Mouse (Mus musculus): Measurements from ENCODE around the gene Nfasc. TPM values are rescaled to one million over a fixed set of nuclear protein-coding genes. Genes with fewer than 3 reads are reported as not detected.

Nfasc gene
- total and polyA plus RNA-seq, 2 experiments from 2014 or later, result 32.7 to 59.2 TPM

GRCm38 (mm10) chr1:132703467-132703866, 38.1 kb downstream of the Nfasc start:
- WGBS, result 27% methylated on average over 5 of the region's 5 CpGs
- Histone ChIP-seq H3K4me2 (ENCODE audit: low read depth, low read length, poor library complexity, severe bottlenecking) (no peak overlapping the region), H3K9ac (replicated peaks; ENCODE audit: low read length, poor library complexity, severe bottlenecking) (no peak overlapping the region), H3K4me1 (ENCODE audit: insufficient read depth, low read length) (peaks cover 5% of the 10 kb centered on the region; the same call in 1 of the 2 replicates), H3K27ac (ENCODE audit: low read depth, low read length) (no peak overlapping the region), H3K9me3 (ENCODE audit: low read length) (no peaks in the 10 kb centered on the region), H3K36me3 (ENCODE audit: insufficient read depth, low read length) (no peaks in the 10 kb centered on the region), H3K4me3 (ENCODE audit: low read depth, low read length) (no peak overlapping the region), H3K27me3 (ENCODE audit: insufficient read depth, low read length) (no peaks in the 10 kb centered on the region)
- ATAC-seq (ENCODE audit: low FRiP score) (no peak), DNase-seq (ENCODE audit: low spot score) (no peak)
- TF ChIP-seq CTCF (IDR thresholded peaks at IDR 0.05), result no peak

DNA sequence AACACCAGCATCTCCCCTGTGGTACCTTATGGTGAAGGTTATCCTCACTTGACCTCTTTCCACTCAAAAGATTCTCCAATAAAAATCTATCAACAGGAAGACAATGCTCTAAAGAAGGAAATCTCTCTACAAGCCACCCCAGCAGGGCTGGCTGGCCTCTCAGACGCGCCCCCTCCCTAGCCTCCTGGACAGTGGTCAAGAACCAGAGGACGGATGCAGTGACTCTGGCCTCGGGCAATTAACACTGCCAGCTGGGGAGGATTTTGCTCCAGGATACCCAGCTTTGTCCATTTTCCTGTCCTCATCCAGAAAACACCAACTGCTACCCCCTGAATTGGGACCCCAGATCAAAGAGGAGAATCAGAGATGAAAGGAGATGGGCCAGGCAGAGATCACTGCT, 44.7 kb downstream of the Nfasc start:
- H3K4me2 ChIP-seq (ENCODE audit: low read depth, low read length, poor library complexity, severe bottlenecking), result no peak overlapping the region
- H3K4me3 ChIP-seq (ENCODE audit: low read depth, low read length), result no peak overlapping the region
- H3K4me1 ChIP-seq (ENCODE audit: insufficient read depth, low read length), result peaks cover 7% of the 10 kb centered on the region; the same call in 1 of the 2 replicates
- ATAC-seq (ENCODE audit: low FRiP score) (no peak), DNase-seq (ENCODE audit: low spot score) (no peak)
- no peak overlapping the region for H3K27ac ChIP-seq (ENCODE audit: low read depth, low read length)
- no peak overlapping the region for H3K9ac ChIP-seq (replicated peaks; ENCODE audit: low read length, poor library complexity, severe bottlenecking)
- no peak for TF ChIP-seq CTCF (IDR thresholded peaks at IDR 0.05)
- WGBS, result 50% methylated on average over 4 of the region's 4 CpGs
- H3K36me3 ChIP-seq (ENCODE audit: insufficient read depth, low read length), result 0 out of 2 replicates have a peak, but pooled peaks cover 2% of the 10 kb centered on the region
- H3K27me3 ChIP-seq (ENCODE audit: insufficient read depth, low read length), result no peaks in the 10 kb centered on the region
- H3K9me3 ChIP-seq (ENCODE audit: low read length), result no peaks in the 10 kb centered on the region

DNA sequence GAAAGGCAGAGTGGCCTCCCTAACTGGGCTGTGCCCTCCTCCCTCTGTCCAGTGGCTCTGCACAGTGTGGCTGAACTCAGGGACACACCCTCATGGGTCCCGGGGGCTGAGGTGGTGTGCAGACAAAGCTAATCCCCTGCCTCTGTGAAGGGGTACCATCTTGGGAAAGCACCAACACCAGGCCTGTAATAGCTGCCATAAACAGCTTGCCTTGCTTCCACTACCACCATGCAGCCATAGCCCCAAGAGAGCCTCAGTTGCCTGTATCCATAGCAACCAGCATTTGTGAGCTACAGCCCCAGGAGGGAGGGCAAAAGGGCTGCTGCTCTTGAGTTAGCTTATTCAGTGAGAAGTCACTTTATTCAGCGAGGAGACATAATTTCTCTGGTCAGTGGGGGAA, 45.4 kb downstream of the Nfasc start:
- peak; percentile 44; the same call in 1 of the 2 replicates for ATAC-seq (ENCODE audit: low FRiP score)
- Histone ChIP-seq H3K4me2 (ENCODE audit: low read depth, low read length, poor library complexity, severe bottlenecking) (no peak overlapping the region), H3K4me1 (ENCODE audit: insufficient read depth, low read length) (peaks cover 7% of the 10 kb centered on the region; the same call in 1 of the 2 replicates), H3K27ac (ENCODE audit: low read depth, low read length) (peak overlapping the region; percentile 27; the same call in 1 of the 2 replicates), H3K4me3 (ENCODE audit: low read depth, low read length) (no peak overlapping the region), H3K9ac (replicated peaks; ENCODE audit: low read length, poor library complexity, severe bottlenecking) (no peak overlapping the region), H3K36me3 (ENCODE audit: insufficient read depth, low read length) (0 out of 2 replicates have a peak, but pooled peaks cover 2% of the 10 kb centered on the region), H3K9me3 (ENCODE audit: low read length) (no peaks in the 10 kb centered on the region), H3K27me3 (ENCODE audit: insufficient read depth, low read length) (no peaks in the 10 kb centered on the region)
- 4% methylated on average over 2 of the region's 2 CpGs for WGBS
- DNase-seq (ENCODE audit: low spot score), result peak; percentile 73
- no peak for TF ChIP-seq CTCF (IDR thresholded peaks at IDR 0.05)

DNA sequence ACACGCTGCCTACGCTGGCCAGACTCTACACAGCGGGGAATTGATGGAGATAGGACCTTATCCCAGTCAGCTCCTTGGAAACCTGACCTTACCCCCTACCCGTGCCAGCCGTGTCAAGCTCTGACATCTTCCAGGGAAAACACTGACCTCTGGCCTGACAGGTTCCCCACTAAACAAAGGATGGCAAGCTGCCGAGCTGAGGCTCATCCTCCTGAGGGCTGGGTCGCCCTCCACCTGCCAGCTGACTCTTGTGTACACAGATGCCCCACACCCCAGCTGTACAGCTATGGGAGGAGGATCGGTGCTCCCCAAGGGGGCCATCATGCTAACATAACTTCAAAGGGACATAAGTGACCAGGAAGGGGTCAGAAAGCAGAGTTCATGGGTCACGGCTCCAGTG, 47.6 kb downstream of the Nfasc start:
- no peak overlapping the region for H3K27ac ChIP-seq (ENCODE audit: low read depth, low read length)
- no peak overlapping the region for H3K9ac ChIP-seq (replicated peaks; ENCODE audit: low read length, poor library complexity, severe bottlenecking)
- no peaks in the 10 kb centered on the region for H3K9me3 ChIP-seq (ENCODE audit: low read length)
- ATAC-seq (ENCODE audit: low FRiP score) (no peak), DNase-seq (ENCODE audit: low spot score) (no peak)
- 0 out of 2 replicates have a peak, but pooled peaks cover 2% of the 10 kb centered on the region for H3K36me3 ChIP-seq (ENCODE audit: insufficient read depth, low read length)
- H3K27me3 ChIP-seq (ENCODE audit: insufficient read depth, low read length), result no peaks in the 10 kb centered on the region
- H3K4me2 ChIP-seq (ENCODE audit: low read depth, low read length, poor library complexity, severe bottlenecking), result no peak overlapping the region
- no peak for TF ChIP-seq CTCF (IDR thresholded peaks at IDR 0.05)
- 37% methylated on average over 9 of the region's 9 CpGs for WGBS
- H3K4me1 ChIP-seq (ENCODE audit: insufficient read depth, low read length), result peaks cover 7% of the 10 kb centered on the region; the same call in 1 of the 2 replicates
- H3K4me3 ChIP-seq (ENCODE audit: low read depth, low read length), result no peak overlapping the region

GRCm38 (mm10) chr1:132689181-132689580, 52.4 kb downstream of the Nfasc start:
- no peak overlapping the region for H3K27ac ChIP-seq (ENCODE audit: low read depth, low read length)
- DNase-seq (ENCODE audit: low spot score), result no peak
- H3K4me3 ChIP-seq (ENCODE audit: low read depth, low read length), result no peak overlapping the region
- H3K4me1 ChIP-seq (ENCODE audit: insufficient read depth, low read length), result peaks cover 3% of the 10 kb centered on the region; the same call in 1 of the 2 replicates
- TF ChIP-seq CTCF (IDR thresholded peaks at IDR 0.05), result no peak
- no peak for ATAC-seq (ENCODE audit: low FRiP score)
- H3K36me3 ChIP-seq (ENCODE audit: insufficient read depth, low read length), result no peaks in the 10 kb centered on the region
- H3K9ac ChIP-seq (replicated peaks; ENCODE audit: low read length, poor library complexity, severe bottlenecking), result no peak overlapping the region
- H3K27me3 ChIP-seq (ENCODE audit: insufficient read depth, low read length), result no peaks in the 10 kb centered on the region
- WGBS, result 76% methylated on average over 3 of the region's 3 CpGs
- H3K9me3 ChIP-seq (ENCODE audit: low read length), result no peaks in the 10 kb centered on the region
- no peak overlapping the region for H3K4me2 ChIP-seq (ENCODE audit: low read depth, low read length, poor library complexity, severe bottlenecking)

DNA sequence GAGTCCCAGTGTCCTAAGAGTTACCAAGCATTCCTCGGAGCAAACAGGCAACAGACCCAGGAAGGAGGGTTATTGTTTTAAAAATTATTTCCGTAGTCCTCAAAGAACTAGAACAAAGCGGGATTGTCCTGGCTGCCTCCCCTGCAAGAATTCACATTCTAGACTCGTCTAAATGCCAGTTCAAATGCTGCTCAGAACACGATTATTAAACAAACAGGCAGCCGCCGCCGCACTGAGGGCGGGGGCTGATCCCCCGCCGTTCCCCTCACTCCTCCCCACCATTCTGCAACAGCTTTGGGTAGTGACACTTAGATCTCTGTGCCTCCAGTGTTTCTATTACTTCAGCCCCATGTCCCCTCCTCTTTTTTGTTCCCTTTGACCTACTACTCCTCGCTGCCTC, 62.7 kb downstream of the Nfasc start:
- H3K4me2 ChIP-seq (ENCODE audit: low read depth, low read length, poor library complexity, severe bottlenecking), result no peak overlapping the region
- TF ChIP-seq CTCF (IDR thresholded peaks at IDR 0.05), result no peak
- ATAC-seq (ENCODE audit: low FRiP score) (no peak), DNase-seq (ENCODE audit: low spot score) (no peak)
- H3K4me3 ChIP-seq (ENCODE audit: low read depth, low read length), result no peak overlapping the region
- no peak overlapping the region for H3K9ac ChIP-seq (replicated peaks; ENCODE audit: low read length, poor library complexity, severe bottlenecking)
- no peak overlapping the region for H3K27ac ChIP-seq (ENCODE audit: low read depth, low read length)
- no peaks in the 10 kb centered on the region for H3K4me1 ChIP-seq (ENCODE audit: insufficient read depth, low read length)
- H3K36me3 ChIP-seq (ENCODE audit: insufficient read depth, low read length), result no peaks in the 10 kb centered on the region
- H3K9me3 ChIP-seq (ENCODE audit: low read length), result no peaks in the 10 kb centered on the region
- WGBS, result 40% methylated on average over 12 of the region's 12 CpGs
- H3K27me3 ChIP-seq (ENCODE audit: insufficient read depth, low read length), result no peaks in the 10 kb centered on the region
